Mouse (Mus musculus) embryonic facial prominence, embryonic 14.5 days (tissue): ENCODE results near the gene Scamp3. TPM values are rescaled to one million over a fixed set of nuclear protein-coding genes. Genes with fewer than 3 reads are reported as not detected.

ENCODE experiments used
- ATAC-seq: fragments of 200-750 bp; cut with Nextera tagmentation; 2 replicates; pipeline ENCODE4 v1.8.0; 2017; ENCODE audit warnings: low read depth, moderate number of reproducible peaks, moderate TSS enrichment
- DNase-seq: peaks from one replicate; pipeline ENCODE4 v3.0.0-alpha.2; 2015; ENCODE audit warnings: low spot score
- H3K27ac ChIP-seq: fragments of 300-500 bp; sonication (generic); replicated peaks from 2 replicates; pipeline ENCODE4 v1.5.1; 2014; ENCODE audit warnings: low read depth, mild to moderate bottlenecking, low read length, moderate library complexity
- H3K27me3 ChIP-seq: fragments of 300-500 bp; sonication (generic); replicated peaks from 2 replicates; pipeline ENCODE4 v1.6.1; 2014; ENCODE audit warnings: low read length; ENCODE audit not compliant: control insufficient read depth, insufficient read depth
- H3K36me3 ChIP-seq: fragments of 300-500 bp; sonication (generic); 2 replicates; pipeline ENCODE4 v1.6.1; 2014; ENCODE audit warnings: low read length, mixed read lengths; ENCODE audit not compliant: control insufficient read depth, insufficient read depth
- H3K4me1 ChIP-seq: fragments of 300-500 bp; sonication (generic); 2 replicates; pipeline ENCODE4 v1.6.1; 2014; ENCODE audit warnings: antibody characterized with exemption, low read length; ENCODE audit not compliant: control insufficient read depth, insufficient read depth
- H3K4me2 ChIP-seq: fragments of 300-500 bp; sonication (generic); 2 replicates; pipeline ENCODE4 v1.6.1; 2014; ENCODE audit warnings: low read depth, mild to moderate bottlenecking, low read length, moderate library complexity, mixed read lengths
- H3K4me3 ChIP-seq: fragments of 300-500 bp; sonication (generic); 2 replicates; pipeline ENCODE4 v1.5.1; 2014; ENCODE audit warnings: low read depth, mild to moderate bottlenecking, low read length
- H3K9ac ChIP-seq: fragments of 300-500 bp; sonication (generic); 2 replicates; pipeline ENCODE4 v1.6.1; 2014; ENCODE audit warnings: low read depth, mild to moderate bottlenecking, low read length, moderate library complexity, mixed read lengths
- H3K9me3 ChIP-seq: fragments of 300-500 bp; sonication (generic); 2 replicates; pipeline ENCODE4 v1.6.1; 2016; ENCODE audit warnings: low read length; ENCODE audit not compliant: control insufficient read depth
- WGBS: fragments of 180-500 bp; shearing (Covaris S2); extraction: QIAGEN DNeasy Blood & Tissue Kit; methylation state at CpG from one replicate; pipeline ENCODE4 v1.1.7; 2014; 5-methylcytosine and 5-hydroxymethylcytosine counted together
- microRNA counts: library from miRNA; unstranded; fragments of <30 nt; microRNA quantifications from one replicate; lab custom pipeline; 2017
- microRNA-seq: library from miRNA; unstranded; fragments of <30 nt; microRNA quantifications from one replicate; pipeline ENCODE4, GENCODE M21; 2016; ENCODE audit warnings: borderline number of aligned reads
- polyA plus RNA-seq: library from polyadenylated mRNA; unstranded; fragments of >200 nt; fragmentation: Nextera tagmentation; extraction: Ambion mirVana; gene quantifications from 2 replicates; pipeline ENCODE4 v1.2.1, GENCODE M21; 2014

Scamp3 gene
- polyA plus RNA-seq, 1 experiment from 2014 or later = 93.4 TPM

GRCm38 (mm10) chr3:89228180-89228549 lies 50.9 kb downstream of the Scamp3 start:
- peak; percentile 89 for DNase-seq
- peak overlapping the region; percentile 67 for H3K4me2 ChIP-seq
- peak overlapping the region; percentile 38 for H3K4me3 ChIP-seq
- ATAC-seq = peak; percentile 51
- H3K36me3 ChIP-seq = peaks cover 11% of the 10 kb centered on the region
- peak overlapping the region; percentile 53 for H3K9ac ChIP-seq
- peak overlapping the region; percentile 86 for H3K27ac ChIP-seq
- no peaks in the 10 kb centered on the region for H3K9me3 ChIP-seq
- under 1% methylated on average over 19 of the region's 20 CpGs for WGBS
- H3K27me3 ChIP-seq = no peaks in the 10 kb centered on the region
- H3K4me1 ChIP-seq = peaks cover 18% of the 10 kb centered on the region

GRCm38 (mm10) chr3:89228836-89229235 lies 51.6 kb downstream of the Scamp3 start, which contains the start of gene Muc1:
Gene Muc1, plus strand, starts transcription at chr3:89229057.
- Histone ChIP-seq H3K9ac (peak within 1 kb of the TSS; percentile 53), H3K27ac (peak within 1 kb of the TSS; percentile 86), H3K4me3 (peak within 1 kb of the TSS; percentile 38), H3K4me2 (peak within 1 kb of the TSS; percentile 67), H3K9me3 (no peaks in the 10 kb centered on the region), H3K36me3 (peaks cover 11% of the 10 kb centered on the region), H3K27me3 (no peaks in the 10 kb centered on the region), H3K4me1 (peaks cover 18% of the 10 kb centered on the region)
- DNase-seq (no peak), ATAC-seq (no peak)
- 28% methylated on average over 10 of the region's 10 CpGs for WGBS

GRCm38 (mm10) chr3:89229276-89229675 lies 52.0 kb downstream of the Scamp3 start:
- H3K4me3 ChIP-seq = no peak overlapping the region
- H3K27me3 ChIP-seq = no peaks in the 10 kb centered on the region
- 58% methylated on average over 4 of the region's 4 CpGs for WGBS
- H3K4me1 ChIP-seq = peaks cover 18% of the 10 kb centered on the region
- no peak overlapping the region for H3K4me2 ChIP-seq
- ATAC-seq = no peak
- H3K27ac ChIP-seq = no peak overlapping the region
- H3K9ac ChIP-seq = no peak overlapping the region
- peaks cover 10% of the 10 kb centered on the region for H3K36me3 ChIP-seq
- H3K9me3 ChIP-seq = no peaks in the 10 kb centered on the region
- DNase-seq = no peak

- DNase-seq (no peak), ATAC-seq (no peak)
- Histone ChIP-seq H3K4me2 (no peak overlapping the region), H3K9me3 (no peaks in the 10 kb centered on the region), H3K27me3 (no peaks in the 10 kb centered on the region), H3K4me3 (no peak overlapping the region), H3K36me3 (peaks cover 7% of the 10 kb centered on the region; the same call in 1 of the 2 replicates), H3K27ac (no peak overlapping the region), H3K9ac (no peak overlapping the region), H3K4me1 (peaks cover 18% of the 10 kb centered on the region)
- 92% methylated on average over 2 of the region's 2 CpGs for WGBS
These were observed 53.3 kb downstream of the Scamp3 start for GRCm38 (mm10) chr3:89230561-89230960.

GRCm38 (mm10) chr3:89231345-89231744 lies 54.1 kb downstream of the Scamp3 start:
- no peak overlapping the region for H3K9ac ChIP-seq
- no peak overlapping the region for H3K27ac ChIP-seq
- WGBS = 64% methylated on average over 7 of the region's 7 CpGs
- ATAC-seq = no peak
- H3K9me3 ChIP-seq = no peaks in the 10 kb centered on the region
- no peak overlapping the region for H3K4me3 ChIP-seq
- peaks cover 13% of the 10 kb centered on the region for H3K4me1 ChIP-seq
- no peak overlapping the region for H3K4me2 ChIP-seq
- no peaks in the 10 kb centered on the region for H3K27me3 ChIP-seq
- DNase-seq = no peak
- 0 out of 2 replicates have a peak, but pooled peaks cover 9% of the 10 kb centered on the region for H3K36me3 ChIP-seq

GRCm38 (mm10) chr3:89231772-89232275 lies 54.6 kb downstream of the Scamp3 start:
- Histone ChIP-seq H3K9ac (no peak overlapping the region), H3K4me2 (no peak overlapping the region)

More at GRCm38 (mm10) chr3:89231772-89232275, 54.6 kb downstream of the Scamp3 start:
- Histone ChIP-seq H3K36me3 (0 out of 2 replicates have a peak, but pooled peaks cover 9% of the 10 kb centered on the region), H3K9me3 (no peaks in the 10 kb centered on the region), H3K4me3 (no peak overlapping the region), H3K27ac (no peak overlapping the region), H3K4me1 (peaks cover 9% of the 10 kb centered on the region), H3K27me3 (no peaks in the 10 kb centered on the region)
- no peak for DNase-seq
- ATAC-seq = no peak
- 77% methylated on average over 16 of the region's 16 CpGs for WGBS

MicroRNAs within 50 kb of the gene (microRNA counts, 519-probe panel; counts per million panel counts)
- microRNA mmu-miR-92b (lab: Ali Mortazavi, UCI) = 19.3 counts per million

Small RNA genes lying within 50 kb of the gene (microRNA-seq; reads per million reads assigned to microRNA genes)
- 381 reads per million, percentile 66 among the genes with 10 or more reads in this experiment for gene Mir92b

Other genes starting within 250 kb of the Scamp3 start
- 19.8 and 21.4 TPM in 2 replicates for gene Ash1l, start 226.9 kb upstream of the Scamp3 start, polyA plus RNA-seq
- gene Dap3, start 226.3 kb upstream of the Scamp3 start, polyA plus RNA-seq = 125 and 138 TPM in 2 replicates
- gene Rusc1, start 84.2 kb upstream of the Scamp3 start, polyA plus RNA-seq = 23.5 and 26.5 TPM in 2 replicates
- gene Gm43738, start 76.4 kb upstream of the Scamp3 start, polyA plus RNA-seq = not detected in 2 replicates
- 183 and 205 TPM in 2 replicates for gene Fdps, start 75.5 kb upstream of the Scamp3 start, polyA plus RNA-seq
- gene Pklr, start 41.3 kb upstream of the Scamp3 start, polyA plus RNA-seq = 0.30 TPM in 1 of 2 replicates, not detected in the other
- 1.4 and 2.8 TPM in 2 replicates for gene Hcn3, start 17.3 kb upstream of the Scamp3 start, polyA plus RNA-seq
- 22.4 and 23.9 TPM in 2 replicates for gene Clk2, start 12.7 kb upstream of the Scamp3 start, polyA plus RNA-seq
- 27.9 and 33.9 TPM in 2 replicates for gene Fam189b, start 5.7 kb downstream of the Scamp3 start, polyA plus RNA-seq
- 47.8 and 54.5 TPM in 2 replicates for gene Gba, start 25.5 kb downstream of the Scamp3 start, polyA plus RNA-seq
- gene Thbs3, start 37.7 kb downstream of the Scamp3 start, polyA plus RNA-seq = 51.5 and 52.0 TPM in 2 replicates
- 151 and 163 TPM in 2 replicates for gene Mtx1, start 49.6 kb downstream of the Scamp3 start, polyA plus RNA-seq
- 2.0 and 4.1 TPM in 2 replicates for gene Muc1, start 51.6 kb downstream of the Scamp3 start, polyA plus RNA-seq
- gene Krtcap2, start 68.5 kb downstream of the Scamp3 start, polyA plus RNA-seq = 324 and 349 TPM in 2 replicates
- 3.7 and 4.7 TPM in 2 replicates for gene Trim46, start 68.8 kb downstream of the Scamp3 start, polyA plus RNA-seq
- gene Dpm3, start 81.9 kb downstream of the Scamp3 start, polyA plus RNA-seq = 151 and 177 TPM in 2 replicates
- 70.5 and 80.2 TPM in 2 replicates for gene Slc50a1, start 93.1 kb downstream of the Scamp3 start, polyA plus RNA-seq
- gene Efna1, start 103.7 kb downstream of the Scamp3 start, polyA plus RNA-seq = 33.8 and 35.8 TPM in 2 replicates
- 18.7 and 21.2 TPM in 2 replicates for gene Efna3, start 145.5 kb downstream of the Scamp3 start, polyA plus RNA-seq
- gene Efna4, start 160.6 kb downstream of the Scamp3 start, polyA plus RNA-seq = 17.5 and 20.7 TPM in 2 replicates
- gene Adam15, start 172.5 kb downstream of the Scamp3 start, polyA plus RNA-seq = 44.4 and 51.7 TPM in 2 replicates
- not detected in 2 replicates for gene Dcst2, start 184.5 kb downstream of the Scamp3 start, polyA plus RNA-seq
- gene Dcst1, start 187.8 kb downstream of the Scamp3 start, polyA plus RNA-seq = 0.26 and 0.33 TPM in 2 replicates
- 2.3 and 3.6 TPM in 2 replicates for gene Zbtb7b, start 217.3 kb downstream of the Scamp3 start, polyA plus RNA-seq
- not detected in 2 replicates for gene Lenep, start 225.3 kb downstream of the Scamp3 start, polyA plus RNA-seq
- 24.2 and 24.8 TPM in 2 replicates for gene Flad1, start 234.4 kb downstream of the Scamp3 start, polyA plus RNA-seq
- gene Cks1b, start 240.9 kb downstream of the Scamp3 start, polyA plus RNA-seq = 380 and 425 TPM in 2 replicates
- 74.0 and 75.2 TPM in 2 replicates for gene Shc1, start 241.0 kb downstream of the Scamp3 start, polyA plus RNA-seq